Mouse (Mus musculus) bone marrow macrophage, adult 2 months (primary cell): ENCODE measurements around the gene Tbc1d14.

Experiments used
- CTCF ChIP-seq: IDR thresholded peaks from 2 replicates; pipeline ENCODE4 v1.5.1; 2012; ENCODE audit warnings: low read depth, mild to moderate bottlenecking, low read length, moderate library complexity
- POLR2A ChIP-seq: IDR thresholded peaks from 2 replicates; pipeline ENCODE4 v1.6.1; 2012; ENCODE audit warnings: mild to moderate bottlenecking, low read depth, low read length, borderline replicate concordance

- TF ChIP-seq POLR2A = no peak
- TF ChIP-seq CTCF = no peak
Measured at GRCm38 (mm10) chr5:36526274-36526673, 66.8 kb downstream of the Tbc1d14 start.
